Mouse (Mus musculus) G1E (cell line): Measurements from ENCODE around the gene Msantd4. TPM values are rescaled to one million over a fixed set of nuclear protein-coding genes. Genes with fewer than 3 reads are reported as not detected.
"Not testable (repeated sequence)": the region's sequence is repeated elsewhere in the genome, so short reads cannot be mapped to it uniquely, and the experiment has no call there.

Source experiments
- ATAC-seq: 2 replicates; pipeline ENCODE4 v1.8.0; 2016; ENCODE audit warnings: mild to moderate bottlenecking; ENCODE audit not compliant: insufficient number of reproducible peaks, poor library complexity, low FRiP score, severe bottlenecking; ENCODE audit errors: extremely low read depth
- DNase-seq: peaks from one replicate; pipeline ENCODE4 v3.0.0; 2012; ENCODE audit warnings: low spot score
- H3K27me3 ChIP-seq: 2 replicates; pipeline ENCODE4 v1.6.1; 2012; ENCODE audit warnings: mild to moderate bottlenecking, low read length, inconsistent platforms; ENCODE audit not compliant: insufficient read depth
- H3K36me3 ChIP-seq: replicated peaks from 2 replicates; pipeline ENCODE3; 2012; ENCODE audit warnings: mild to moderate bottlenecking, inconsistent platforms
- H3K4me1 ChIP-seq: 2 replicates; pipeline ENCODE4 v1.6.1; 2012; ENCODE audit warnings: low read depth, low read length, inconsistent platforms, mixed read lengths; ENCODE audit not compliant: insufficient read depth
- H3K4me3 ChIP-seq: 2 replicates; pipeline ENCODE4 v1.5.1; 2012; ENCODE audit warnings: low read depth, mild to moderate bottlenecking, inconsistent platforms, low read length, moderate library complexity, mixed read lengths
- H3K9me3 ChIP-seq: replicated peaks from 2 replicates; pipeline ENCODE4 v1.6.1; 2012; ENCODE audit warnings: inconsistent platforms
- CTCF ChIP-seq: IDR thresholded peaks from 2 replicates; pipeline ENCODE4 v1.5.1; 2012; ENCODE audit warnings: low read depth, low read length, inconsistent platforms, mixed read lengths
- GATA1 ChIP-seq: IDR thresholded peaks from 2 replicates; pipeline ENCODE4 v1.6.1; 2012; ENCODE audit warnings: borderline replicate concordance, low read length, inconsistent platforms, mixed read lengths
- GATA2 ChIP-seq: IDR thresholded peaks from 2 replicates; pipeline ENCODE4 v1.6.1; 2012; ENCODE audit warnings: low read depth, low read length, inconsistent platforms, borderline replicate concordance
- POLR2AphosphoS5 ChIP-seq: IDR thresholded peaks from 2 replicates; pipeline ENCODE4 v1.6.1; 2012; ENCODE audit warnings: low read depth, low read length, inconsistent platforms; ENCODE audit not compliant: insufficient replicate concordance
- TAL1 ChIP-seq: conservative IDR thresholded peaks from 2 replicates; pipeline ENCODE4 v1.6.1; 2012; ENCODE audit warnings: low read depth, low read length, inconsistent platforms, mixed read lengths
- polyA plus RNA-seq: library from polyadenylated mRNA; stranded (reverse); fragments of >175 nt; gene quantifications from 2 replicates; pipeline ENCODE4 v1.2.3, GENCODE M21; 2012
- total RNA-seq, 2 experiments: library from RNA; stranded (forward) in 1 of 2; stranded (reverse) in 1 of 2; fragments of 200-1000 nt in 1 of 2; fragments of >200 nt in 1 of 2; fragmentation: Nextera tagmentation in 1 of 2; gene quantifications; 2 replicates each; pipeline ENCODE4 v1.2.3; 2014 to 2017

The Msantd4 gene
- total RNA-seq (2014; fragmentation: Nextera tagmentation), result 27.6 and 28.3 TPM in 2 replicates
- total RNA-seq (2017), result 37.5 and 41.5 TPM in 2 replicates
- polyA plus RNA-seq, result 1.7 and 2.3 TPM in 2 replicates

DNA sequence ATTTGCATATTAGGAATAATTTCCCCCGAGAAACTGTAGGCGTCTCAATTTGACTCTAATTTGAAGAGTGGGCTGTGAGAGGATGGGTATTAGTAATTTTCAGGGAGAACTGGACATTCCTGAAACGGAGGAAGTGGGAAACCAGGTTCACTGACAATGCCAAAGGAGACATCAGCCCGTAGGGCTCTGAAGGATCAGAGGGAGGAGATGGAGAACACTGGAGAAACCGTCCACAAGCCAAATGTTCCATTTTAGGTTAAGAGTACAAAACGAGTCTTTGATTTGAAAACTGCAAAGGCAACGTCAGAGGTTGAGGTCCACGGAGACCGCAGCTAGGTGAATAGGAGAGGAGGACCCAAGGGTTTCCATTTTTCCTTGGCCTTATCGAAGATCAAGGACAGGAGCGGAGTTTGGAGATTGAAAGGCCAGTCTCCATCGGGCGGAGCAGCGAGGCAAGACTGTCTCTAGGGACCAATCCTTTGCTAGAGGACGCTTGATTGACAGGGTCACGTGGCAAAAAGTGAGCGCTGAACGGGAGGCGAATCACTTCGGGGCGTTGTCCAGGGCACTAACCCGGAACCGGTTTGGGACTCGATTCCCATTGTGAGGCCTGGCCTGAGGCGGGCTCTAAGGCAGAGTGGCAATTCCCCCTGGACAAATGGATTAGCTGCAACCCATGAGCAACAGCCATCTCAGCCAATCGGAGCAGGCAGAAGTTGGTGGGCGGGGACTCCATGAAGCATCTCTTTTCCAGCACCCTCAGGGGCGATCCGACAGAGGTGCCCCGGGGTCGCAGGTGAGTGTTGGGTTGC is at the start of gene Msantd4:
Msantd4 (plus strand) TSS at position 735 of the 812 bp plus-strand sequence.
- TF ChIP-seq GATA2, result no peak
- TF ChIP-seq TAL1, result no peak
- Histone ChIP-seq H3K36me3 (peaks cover 5% of the 10 kb centered on the region), H3K4me1 (peaks cover 11% of the 10 kb centered on the region; the same call in 1 of the 2 replicates), H3K4me3 (peak within 1 kb of the TSS; percentile 87), H3K27me3 (peaks cover 4% of the 10 kb centered on the region; the same call in 1 of the 2 replicates), H3K9me3 (no peaks in the 10 kb centered on the region)
- DNase-seq (peak; percentile 82), ATAC-seq (peak; percentile 98)

- Histone ChIP-seq H3K9me3 (no peaks in the 10 kb centered on the region), H3K4me1 (no peaks in the 10 kb centered on the region), H3K4me3 (no peak overlapping the region), H3K27me3 (no peaks in the 10 kb centered on the region), H3K36me3 (no peaks in the 10 kb centered on the region)
- DNase-seq, result no peak
- TF ChIP-seq GATA2 (no peak), TAL1 (no peak)
- no peak for ATAC-seq
These were observed 23.2 kb upstream of the Msantd4 start for GRCm38 (mm10) chr9:4353163-4353562.

DNA sequence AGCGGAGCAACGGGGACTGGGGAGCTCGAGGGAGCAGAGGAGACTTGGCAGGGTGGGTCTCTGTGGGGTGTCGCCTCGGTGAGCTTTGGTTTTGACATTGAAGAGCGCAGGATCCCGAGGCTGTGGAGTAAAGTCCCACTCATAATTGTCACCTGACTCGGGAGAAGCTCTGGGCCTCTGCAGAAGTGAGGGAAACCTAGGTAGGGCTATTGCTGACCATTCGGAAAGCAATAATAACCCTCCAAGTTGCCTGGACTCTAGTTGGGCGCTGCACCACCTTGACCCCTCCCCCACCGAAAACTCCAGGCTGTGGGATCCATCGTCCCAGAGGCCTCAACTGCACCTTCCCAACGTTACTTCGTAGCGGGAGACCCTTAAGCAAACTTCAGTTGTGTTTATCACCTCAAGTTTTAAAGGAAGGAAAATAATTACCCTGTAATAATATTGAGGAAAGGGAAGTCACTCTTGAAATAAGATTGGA is 318 bp downstream of the Msantd4 start:
- no peak for DNase-seq
- peak overlapping the region; percentile 87 for H3K4me3 ChIP-seq
- 0 out of 2 replicates have a peak, but pooled peaks have one; percentile 3 for ATAC-seq
- TF ChIP-seq GATA2, result no peak
- TF ChIP-seq TAL1, result no peak
- TF ChIP-seq CTCF, result no peak
- TF ChIP-seq POLR2AphosphoS5, result no peak
- no peak for TF ChIP-seq GATA1
- no peaks in the 10 kb centered on the region for H3K27me3 ChIP-seq
- H3K9me3 ChIP-seq, result no peaks in the 10 kb centered on the region
- H3K36me3 ChIP-seq, result peaks cover 6% of the 10 kb centered on the region
- peaks cover 11% of the 10 kb centered on the region; the same call in 1 of the 2 replicates for H3K4me1 ChIP-seq

- not testable (repeated sequence) for H3K4me3 ChIP-seq, H3K4me1 ChIP-seq, H3K27me3 ChIP-seq, H3K36me3 ChIP-seq, DNase-seq, ATAC-seq, H3K9me3 ChIP-seq
These were observed 24.4 kb downstream of the Msantd4 start for GRCm38 (mm10) chr9:4400801-4401200.

Other genes starting within 250 kb of the Msantd4 start
- gene Aasdhppt, start 67.1 kb upstream of the Msantd4 start, total RNA-seq (2014; fragmentation: Nextera tagmentation), result 57.0 and 82.3 TPM in 2 replicates
- gene Aasdhppt, start 67.1 kb upstream of the Msantd4 start, total RNA-seq (2017), result 27.6 and 28.9 TPM in 2 replicates
- 2.7 and 4.7 TPM in 2 replicates for gene Aasdhppt, start 67.1 kb upstream of the Msantd4 start, polyA plus RNA-seq
- gene Kbtbd3, start 66.7 kb upstream of the Msantd4 start, total RNA-seq (2014; fragmentation: Nextera tagmentation), result 1.1 and 1.7 TPM in 2 replicates
- gene Kbtbd3, start 66.7 kb upstream of the Msantd4 start, total RNA-seq (2017), result 3.4 and 4.9 TPM in 2 replicates
- gene Kbtbd3, start 66.7 kb upstream of the Msantd4 start, polyA plus RNA-seq, result 0.07 TPM in 1 of 2 replicates, not detected in the other